Mouse (Mus musculus) hematopoietic stem cell, adult 5-6 weeks (primary cell): ENCODE results near the gene Krt1. TPM values are rescaled to one million over a fixed set of nuclear protein-coding genes. Genes with fewer than 3 reads are reported as not detected.

Experiments used
- ATAC-seq, 2 experiments: fragments of 125-278 bp in 1 of 2; replicated peaks in 1 of 2; 2 replicates each; pipeline ENCODE4 v1.8.0; 2016 to 2017; ENCODE audit warnings: inconsistent platforms in 2 of 2, mild to moderate bottlenecking in 2 of 2, moderate number of reproducible peaks in 2 of 2, low read depth in 1 of 2, moderate TSS enrichment in 1 of 2; ENCODE audit not compliant: low FRiP score in 2 of 2, poor library complexity in 2 of 2, severe bottlenecking in 2 of 2, insufficient read depth in 1 of 2, low TSS enrichment in 1 of 2
- total RNA-seq: library from RNA; stranded (forward); fragments of 172-1452, 232-1000 nt; gene quantifications from 2 replicates; pipeline ENCODE4 v1.2.3, GENCODE M21; 2017

Krt1 gene
- total RNA-seq = not detected in 2 replicates

DNA sequence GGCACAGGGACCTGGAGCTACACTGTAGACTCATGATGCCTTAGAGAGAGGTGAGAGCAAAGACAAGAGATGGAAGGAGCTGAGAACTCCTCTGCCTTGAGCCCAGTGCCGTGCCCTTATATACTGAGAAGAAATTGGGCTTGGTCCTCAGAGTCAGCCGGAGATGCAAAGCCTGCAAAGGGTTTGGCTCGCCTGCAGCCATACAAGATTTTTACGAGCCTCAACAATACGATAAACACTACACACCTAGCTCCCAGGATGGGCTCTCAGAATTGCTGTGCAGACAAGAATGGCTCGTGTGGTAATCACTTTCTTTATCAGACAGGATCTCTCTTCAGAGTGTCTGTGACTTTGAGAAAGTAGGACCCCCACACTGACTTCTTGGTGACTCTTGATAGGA is at the start of gene Krt1:
TSS of gene Krt1 (minus strand) at position 101 of the 400 bp plus-strand sequence.
- no peak for ATAC-seq

DNA sequence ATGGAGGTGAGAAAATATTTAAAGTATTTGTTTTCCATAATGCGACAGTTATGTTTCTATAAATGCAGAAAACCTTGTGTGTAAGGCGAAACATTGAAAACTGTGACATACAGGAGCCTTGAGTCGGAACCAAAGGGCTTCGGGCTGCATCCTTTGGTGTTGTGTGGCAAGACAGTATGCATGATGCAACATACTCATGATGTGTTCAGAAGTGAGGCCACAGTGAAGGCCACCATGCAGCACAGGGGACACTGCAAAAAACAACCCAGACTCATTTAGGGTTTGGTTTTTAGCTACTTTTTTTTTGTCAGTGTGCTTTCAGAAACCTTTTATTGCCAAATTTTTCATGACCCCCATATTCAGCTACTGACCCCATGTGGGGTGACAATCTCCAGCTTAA is 44.6 kb upstream of the Krt1 start:
- ATAC-seq = no peak

DNA sequence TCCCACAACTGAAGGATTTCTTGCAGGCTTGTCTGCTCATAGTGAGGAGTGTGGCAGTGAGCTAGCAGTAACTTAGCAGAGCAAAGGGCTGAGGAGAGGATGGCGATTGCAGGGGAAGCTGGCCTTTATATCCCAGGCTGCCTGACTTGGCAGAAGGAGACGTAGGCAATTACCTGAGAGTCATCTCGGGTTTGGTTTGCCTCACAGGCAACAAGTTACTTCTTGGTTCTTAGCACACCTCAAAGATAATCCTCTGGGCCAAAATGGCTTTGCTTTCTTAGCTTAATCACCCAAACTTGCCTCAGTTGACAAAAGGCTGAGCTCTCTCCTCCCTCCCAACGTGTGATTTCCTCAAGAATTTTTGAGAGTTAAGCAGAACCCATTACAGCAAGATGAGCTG is 42.2 kb upstream of the Krt1 start, which contains the start of gene Krt76:
TSS of gene Krt76 (minus strand) at position 101 of the 400 bp plus-strand sequence.
- no peak for ATAC-seq

DNA sequence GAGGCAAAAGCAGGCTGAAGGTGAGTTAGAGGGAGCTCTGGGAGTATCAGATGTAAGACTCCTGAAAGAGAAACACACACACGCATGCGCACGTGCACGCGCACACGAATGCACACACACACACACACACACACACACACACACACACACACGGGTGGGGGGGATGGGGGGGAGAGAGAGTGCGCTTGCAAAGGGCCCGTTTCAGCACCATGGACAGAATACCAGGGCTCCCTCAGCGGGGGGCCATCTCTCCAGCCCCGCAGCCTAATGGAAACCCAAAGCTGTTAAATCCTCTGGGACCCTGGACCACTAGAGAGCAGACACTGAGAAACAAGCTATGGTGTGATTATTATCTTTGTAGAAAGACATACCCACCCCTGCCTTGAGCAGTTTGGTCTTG is 29.2 kb upstream of the Krt1 start:
- no peak for ATAC-seq

DNA sequence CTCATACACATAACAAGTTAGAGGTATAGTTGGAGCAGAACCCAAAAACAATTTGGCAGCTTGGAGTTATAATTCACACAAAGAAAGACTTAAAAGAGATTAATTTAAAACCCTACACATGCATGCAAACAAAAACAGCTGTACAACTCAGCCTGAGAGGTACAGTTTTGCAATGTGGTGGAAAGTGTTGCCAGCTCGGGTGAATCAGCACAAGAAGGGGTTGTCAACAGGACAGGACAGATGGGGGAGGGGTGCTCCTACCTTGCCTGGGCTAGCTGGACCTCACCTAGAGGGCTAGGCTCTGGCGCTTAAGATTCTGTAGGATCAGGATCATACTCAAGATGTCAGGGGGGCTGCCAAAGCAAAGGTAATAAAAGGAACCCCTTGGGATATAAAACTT is 27.4 kb upstream of the Krt1 start:
- no peak for ATAC-seq

DNA sequence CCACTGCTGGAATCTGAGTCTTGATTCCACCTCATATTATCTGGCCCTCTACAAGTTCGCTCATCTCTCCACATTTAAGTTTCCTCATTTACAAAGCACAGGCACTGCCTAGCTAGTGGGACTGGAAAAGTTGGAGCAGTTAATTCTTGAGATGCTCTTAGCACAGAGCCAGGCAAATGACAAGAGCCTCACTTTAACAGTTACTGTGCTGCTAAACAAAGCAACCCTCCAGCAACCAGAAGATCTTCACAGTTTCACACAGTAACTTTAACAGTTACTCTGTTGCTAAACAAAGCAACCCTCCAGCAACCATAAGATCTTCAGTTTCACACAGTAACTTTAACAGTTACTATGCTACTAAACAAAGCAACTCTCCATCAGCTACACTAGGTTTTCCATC is 23.8 kb upstream of the Krt1 start:
- ATAC-seq = no peak

DNA sequence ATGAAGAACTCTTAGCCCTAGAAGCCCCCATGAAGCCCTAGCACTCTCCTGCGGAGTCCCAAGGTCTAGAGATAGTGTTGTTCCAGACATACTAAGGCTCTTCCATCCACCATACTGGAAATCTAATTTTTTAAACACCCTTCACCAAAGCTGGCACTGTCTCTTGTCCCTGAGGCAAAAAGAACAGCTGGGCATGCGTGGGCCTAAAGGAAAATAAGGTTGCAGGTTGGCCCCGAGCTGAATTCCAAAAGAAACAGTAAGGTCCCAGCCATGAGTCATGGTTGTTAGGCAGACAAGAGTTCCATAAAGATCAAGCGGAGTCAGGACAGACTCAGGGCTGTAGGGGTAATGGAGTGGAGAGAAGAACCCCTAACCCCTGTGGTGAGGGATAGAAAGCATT is 22.6 kb upstream of the Krt1 start:
- no peak for ATAC-seq

DNA sequence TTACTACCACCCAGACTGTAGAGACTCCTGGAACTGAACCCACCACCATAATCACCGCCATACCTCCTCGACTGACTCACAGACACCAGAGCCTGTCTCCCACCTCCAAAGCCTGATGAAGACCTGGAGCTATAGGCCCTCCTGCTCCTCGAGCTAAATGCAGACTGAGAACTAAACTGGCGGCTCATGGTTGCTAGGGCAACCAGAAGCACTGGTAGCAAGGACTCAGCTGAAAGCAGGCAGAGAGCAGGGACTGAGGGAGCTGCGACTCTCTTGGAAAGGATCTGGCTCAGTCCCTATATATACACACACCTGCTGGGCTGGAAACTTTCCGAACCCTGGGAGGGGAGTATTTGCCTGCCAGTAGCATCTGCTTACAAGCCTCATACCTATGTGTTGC is 18.8 kb upstream of the Krt1 start, which contains the start of gene Krt77:
TSS of gene Krt77 (minus strand) at position 275 of the 400 bp plus-strand sequence.
- ATAC-seq = no peak

DNA sequence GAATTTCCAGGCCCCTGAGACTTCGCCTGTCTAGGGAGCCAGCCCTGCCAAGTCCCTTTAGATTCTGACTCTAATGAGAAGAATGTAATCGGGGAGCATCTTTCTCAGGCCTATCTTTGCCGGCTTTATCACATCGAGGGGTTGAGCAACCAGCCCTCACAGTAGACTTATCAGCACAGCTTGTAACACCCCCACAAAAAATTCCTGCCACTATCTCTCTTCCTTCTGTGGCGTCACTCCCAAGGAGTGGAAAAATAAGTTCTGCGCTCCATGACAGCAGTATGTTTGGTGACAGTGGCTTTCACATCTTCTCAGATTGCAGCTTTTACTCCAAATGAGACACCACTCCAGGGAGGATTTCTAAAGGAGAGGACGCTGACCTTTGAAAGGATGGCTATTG is 16.2 kb upstream of the Krt1 start:
- no peak for ATAC-seq

DNA sequence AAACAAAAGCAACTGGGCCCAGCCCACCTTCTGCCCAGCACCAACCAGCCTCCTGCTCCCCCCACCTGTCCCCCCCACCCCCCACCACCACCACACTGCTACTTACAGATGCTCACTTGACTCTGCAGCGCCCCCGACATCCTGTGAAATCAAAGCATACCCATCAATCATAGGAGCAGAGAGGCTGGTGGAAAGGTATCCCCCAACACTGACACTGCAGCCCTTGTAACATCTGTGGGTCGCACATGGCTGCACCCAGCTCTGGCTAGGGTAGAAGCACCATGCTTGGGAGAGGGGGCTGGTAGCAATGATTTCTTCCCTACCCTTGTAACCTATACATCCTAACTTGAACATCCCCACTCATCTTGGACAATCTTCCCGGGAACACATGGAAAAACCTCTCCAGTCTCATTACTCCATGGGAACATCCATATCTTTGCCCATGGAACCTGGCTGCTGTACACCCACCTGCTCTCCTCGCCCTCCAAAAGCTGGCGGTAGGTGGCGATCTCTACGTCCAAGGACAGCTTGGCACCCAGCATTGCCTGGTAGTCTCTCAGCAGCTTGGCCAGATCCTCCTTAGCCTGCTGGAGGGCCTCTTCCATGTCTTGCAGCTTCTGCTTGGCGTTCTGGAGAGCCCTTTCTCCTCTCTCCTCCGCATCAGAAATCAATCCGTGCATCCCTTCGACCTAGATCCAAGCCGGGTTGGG is 10.0 kb upstream of the Krt1 start:
- no peak for ATAC-seq

DNA sequence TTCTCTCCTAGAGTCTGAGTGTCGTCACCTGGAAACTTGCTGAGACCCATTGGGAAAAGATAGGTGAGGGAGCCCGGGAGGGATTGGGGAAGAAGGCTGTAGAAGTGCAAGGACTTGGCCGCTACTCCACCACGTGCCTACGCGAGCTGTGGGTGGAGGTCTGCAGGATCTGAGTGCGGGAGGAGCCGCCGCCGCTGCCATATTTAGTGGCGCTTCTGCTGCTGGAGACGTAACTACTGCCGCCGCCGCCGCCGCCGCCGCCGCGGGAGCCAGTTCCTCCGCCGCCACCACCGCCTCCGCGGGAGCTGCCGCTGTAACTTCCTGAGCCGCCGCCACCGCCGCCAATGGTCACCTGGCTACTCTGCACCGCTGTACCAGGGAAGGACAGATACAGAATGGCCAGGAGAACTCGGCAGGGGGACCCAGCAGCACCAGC is 9.2 kb upstream of the Krt1 start:
- peak; percentile 37 to 51; a peak in 3 of 4 replicates for ATAC-seq

DNA sequence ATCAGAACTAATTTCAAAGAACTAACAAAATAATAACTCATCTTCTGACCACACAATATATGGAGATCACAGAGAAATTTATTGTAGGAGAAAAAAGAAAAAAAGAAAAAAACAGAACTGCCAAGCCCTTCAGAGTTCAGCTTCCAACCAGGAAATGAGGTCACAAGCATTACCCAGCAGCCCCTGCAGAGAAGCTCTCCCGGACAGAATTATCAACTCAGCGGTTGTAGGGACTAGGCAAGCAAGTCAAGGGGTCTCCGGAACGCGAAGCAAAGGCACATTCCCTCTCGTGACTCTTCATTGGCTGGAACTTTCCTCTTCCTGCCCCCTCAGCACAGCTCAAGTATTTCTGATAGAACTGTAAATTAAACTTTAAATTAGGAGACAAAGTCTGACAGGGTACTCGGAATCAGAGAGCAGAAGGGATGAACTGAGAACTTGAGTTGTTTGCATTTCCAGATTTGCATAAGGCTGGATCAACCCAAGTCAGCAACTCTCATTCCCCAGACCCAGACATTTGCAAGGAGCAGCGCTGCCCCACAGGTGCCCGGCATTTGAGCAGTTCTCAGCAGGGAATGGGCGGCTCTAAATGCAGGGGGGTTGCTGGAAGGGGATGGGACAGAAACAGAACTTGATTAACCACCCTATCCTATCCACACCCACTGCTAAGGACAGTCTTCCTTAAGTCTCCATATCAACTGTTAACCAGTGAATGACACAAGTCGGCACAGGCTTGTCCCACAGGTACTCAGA is 8.3 kb upstream of the Krt1 start:
- peak; percentile 33 to 51; a peak in 3 of 4 replicates for ATAC-seq

DNA sequence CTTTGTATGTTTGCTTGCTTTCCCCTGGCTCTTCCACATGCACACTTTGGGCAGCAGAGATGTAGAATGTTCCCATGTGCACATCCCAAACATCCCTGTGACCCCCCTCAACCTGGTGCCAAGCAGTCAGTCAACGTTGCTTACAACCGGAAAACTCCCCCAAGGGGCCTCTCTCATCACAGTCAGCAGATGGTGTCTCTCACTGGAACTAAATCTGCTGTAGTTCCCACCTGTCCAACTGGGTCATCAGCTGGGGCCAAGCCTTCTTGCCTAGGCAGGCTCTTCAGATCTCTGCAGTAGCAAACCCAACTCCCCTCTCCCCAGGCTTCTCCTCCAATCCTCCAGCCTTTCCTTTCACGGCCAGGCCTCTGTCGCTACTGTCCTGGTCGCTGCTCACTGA is 6.1 kb upstream of the Krt1 start:
- no peak for ATAC-seq

DNA sequence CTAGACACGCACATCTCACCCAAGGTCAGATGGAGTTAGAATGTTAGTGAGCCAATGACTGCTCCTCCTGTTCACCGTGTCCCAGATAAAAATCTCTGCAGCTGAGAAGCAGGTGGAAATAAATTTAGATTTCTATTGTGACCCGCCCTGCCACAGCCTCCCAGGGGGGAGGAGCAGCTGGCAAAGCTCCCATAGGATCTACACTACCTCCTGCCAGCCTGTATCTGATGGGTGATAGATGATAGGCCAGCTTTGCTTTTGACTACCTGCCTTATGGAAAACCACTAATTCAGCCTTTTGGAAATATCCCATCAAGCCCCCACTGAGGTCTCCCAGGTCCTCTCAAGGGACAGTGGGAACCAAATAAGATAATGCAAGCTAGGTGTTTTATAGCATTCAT is 5.1 kb upstream of the Krt1 start:
- no peak for ATAC-seq

DNA sequence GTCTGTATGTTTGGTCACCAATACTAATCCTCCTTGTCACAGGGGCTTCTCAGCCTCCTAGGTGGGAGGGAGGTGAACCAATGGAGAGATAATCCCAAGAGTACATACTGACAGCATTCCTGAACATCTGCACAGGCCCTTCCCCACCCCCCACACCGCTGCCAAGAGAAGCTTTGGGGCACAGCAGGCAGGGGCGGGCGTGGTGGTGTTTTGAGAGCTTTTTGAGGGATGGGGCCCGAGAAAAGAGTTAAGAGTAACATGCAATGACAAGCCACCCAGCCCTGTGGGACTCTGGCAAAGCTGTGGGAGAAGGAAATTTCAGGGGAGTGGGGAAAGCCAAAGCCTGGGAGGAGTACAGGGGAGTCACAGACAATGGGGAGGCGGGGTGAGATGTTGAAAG is 3.7 kb upstream of the Krt1 start:
- no peak for ATAC-seq

DNA sequence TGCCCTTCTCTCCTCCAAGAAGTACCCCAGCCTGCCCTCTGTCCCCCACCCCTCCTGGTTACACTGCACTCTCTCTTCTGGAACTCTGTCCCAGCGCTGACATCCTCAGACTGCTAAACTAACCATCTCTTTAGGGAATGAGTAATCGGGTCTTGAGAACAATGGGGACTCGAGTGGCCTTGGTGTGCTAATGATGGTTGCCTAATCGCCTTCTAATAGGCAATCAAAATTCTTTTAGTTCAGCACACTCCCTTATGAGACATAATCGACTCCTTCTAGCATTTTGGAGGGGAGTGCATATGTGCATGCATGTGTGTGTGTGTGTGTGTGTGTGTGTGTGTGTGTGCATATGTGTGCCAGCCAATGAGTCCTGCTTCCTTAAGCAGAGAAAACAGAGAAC is 2.0 kb upstream of the Krt1 start:
- no peak for ATAC-seq

DNA sequence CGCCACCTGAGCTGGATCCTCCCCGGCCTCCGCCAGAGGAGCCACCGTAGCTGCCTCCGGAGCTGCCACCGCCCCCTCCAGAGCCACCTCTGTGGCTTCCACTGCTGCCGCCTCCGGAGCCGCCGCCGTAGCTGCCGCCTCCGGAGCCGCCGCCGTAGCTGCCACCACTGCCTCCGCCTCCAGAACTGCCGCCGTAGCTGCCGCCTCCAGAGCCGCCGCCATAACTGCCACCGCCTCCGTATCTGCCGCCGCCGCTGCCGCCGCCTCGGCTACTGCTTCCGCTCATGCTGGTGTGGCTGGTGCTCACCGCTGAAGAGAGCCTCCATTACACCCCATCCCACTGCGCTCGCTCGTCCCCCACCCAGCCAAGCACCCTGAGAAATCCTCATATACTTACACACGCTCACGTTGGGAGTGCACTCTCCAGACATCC is 4.6 kb downstream of the Krt1 start:
- ATAC-seq = peak; percentile 69 to 70

DNA sequence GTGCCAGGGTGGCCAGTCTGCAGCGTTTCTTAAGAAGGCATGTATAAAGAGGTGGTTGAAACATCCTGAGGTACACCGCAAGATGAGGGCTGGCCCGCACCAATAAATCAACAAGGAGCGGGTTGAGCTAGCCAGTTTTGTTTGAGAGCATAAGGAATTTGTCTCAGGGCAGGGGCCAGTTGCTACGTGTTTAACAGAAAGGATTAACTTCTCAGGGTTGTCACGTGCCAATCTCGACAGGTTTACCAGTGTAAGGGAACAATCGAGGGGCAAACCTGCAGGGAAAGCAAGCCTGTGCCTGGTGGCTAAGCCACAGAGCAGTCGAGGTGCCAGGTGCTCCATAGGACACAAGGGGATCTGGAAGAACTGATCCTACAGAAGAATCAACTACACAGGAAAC is 7.4 kb downstream of the Krt1 start:
- ATAC-seq = no peak
